ENCODE assay signal across 8 mouse cellular contexts in genomic region chr2:103796211-103796860, GRCm38 (mm10). TPM values are rescaled to one million over a fixed set of nuclear protein-coding genes. Genes with fewer than 3 reads are reported as not detected.
DNase-seq lines count a peak whose midpoint lies in the region; ATAC-seq and TF ChIP-seq lines count a peak whose summit lies in the region.

No protein-coding gene starts in this region.

- peak; percentile 46 for ATAC-seq in hindbrain, embryonic 16.5 days

- H3K27me3 ChIP-seq in hindbrain, embryonic 16.5 days (replicated peaks; ENCODE audit: control insufficient read depth, insufficient read depth, low read length) = no peaks in the 10 kb centered on the region

- peak overlapping the region; percentile 70 for H3K4me2 ChIP-seq in hindbrain, embryonic 16.5 days (ENCODE audit: low read length)

- peak; percentile 70 for DNase-seq in Muller cell, postnatal 12 days (ENCODE audit: inconsistent ontology term)
- DNase-seq in cerebellum, adult 9-10 months = peak; percentile 52
- peak; percentile 20 to 40 for DNase-seq in frontal cortex, adult 2 months (ENCODE audit: extremely low spot score in 1 of 2, low spot score in 1 of 2)
- DNase-seq in left cerebral cortex, adult 2 months (ENCODE audit: extremely low spot score in 1 of 2, low spot score in 2 of 2) = peak; percentile 43 to 45
- DNase-seq in right cerebral cortex, adult 18-20 months = peak; percentile 41
- peak; percentile 44 to 68 for DNase-seq in urinary bladder, adult 18-20 months (ENCODE audit: low spot score in 2 of 2)

- H3K4me3 ChIP-seq in hindbrain, embryonic 16.5 days (ENCODE audit: low read length) = peak overlapping the region; percentile 97
- H3K4me3 ChIP-seq in left cerebral cortex, adult 2 months = peak overlapping the region; percentile 82
- H3K4me3 ChIP-seq in macrophage (ENCODE audit: inconsistent target) = peak overlapping the region; percentile 96

- peaks cover 50% of the 10 kb centered on the region for H3K79me2 ChIP-seq in macrophage (ENCODE audit: inconsistent target)

- WGBS in hindbrain, embryonic 16.5 days = under 1% methylated on average over 40 of the region's 42 CpGs
- under 1% methylated on average over 42 of the region's 42 CpGs for WGBS in macrophage (ENCODE audit: missing documents)

- peak overlapping the region; percentile 100 for H3K27ac ChIP-seq in hindbrain, embryonic 16.5 days (ENCODE audit: low read depth, low read length)
- H3K27ac ChIP-seq in left cerebral cortex, adult 2 months = peak overlapping the region; percentile 87
- peak overlapping the region; percentile 97 for H3K27ac ChIP-seq in macrophage

- no peak for TF ChIP-seq CTCF in left cerebral cortex, adult 2 months (IDR thresholded peaks at IDR 0.05)

- peaks cover 15% of the 10 kb centered on the region for H3K4me1 ChIP-seq in hindbrain, embryonic 16.5 days (ENCODE audit: control insufficient read depth, insufficient read depth, low read depth, low read length)

- no peaks in the 10 kb centered on the region for H3K9me3 ChIP-seq in hindbrain, embryonic 16.5 days (ENCODE audit: control insufficient read depth, low read length)

- intact Hi-C loops in left cerebral cortex, adult 2 months (cut with DNase I) = loop anchor here (5.0 kb wide), 2 partner anchors 71 to 309 kb away; partner anchors contain the start of gene Cat

- peak overlapping the region; percentile 96 for H3K9ac ChIP-seq in hindbrain, embryonic 16.5 days (ENCODE audit: low read depth, low read length)

- peaks cover 7% of the 10 kb centered on the region; the same call in 1 of the 2 replicates for H3K36me3 ChIP-seq in hindbrain, embryonic 16.5 days (ENCODE audit: control insufficient read depth, insufficient read depth, low read length)
- 0 out of 2 replicates have a peak, but pooled peaks cover 12% of the 10 kb centered on the region for H3K36me3 ChIP-seq in macrophage (ENCODE audit: inconsistent target)

RNA-seq across cellular contexts. Expression of gene Caprin1, which starts 1.1 kb away (rescaled TPM):
- polyA plus RNA-seq in frontal cortex, adult 2 months (2012; rRNA removed) = 160 and 174 TPM in 2 replicates
- polyA plus RNA-seq in hindbrain, embryonic 16.5 days (2015; fragmentation: Nextera tagmentation; extraction: Ambion mirVana) = 263 and 333 TPM in 2 replicates
- 100 to 1,000 TPM; 310 to 313 TPM for total RNA-seq in left cerebral cortex, adult 2 months (2021)
- total RNA-seq in macrophage (2018; cell fraction: chromatin; rRNA removed) = 100 to 1,000 TPM; 200 to 695 (median 525) TPM
- 100 to 1,000 TPM; 225 to 325 (median 275) TPM for total RNA-seq in macrophage (2018; cell fraction: cytosol; rRNA removed)
- 100 to 1,000 TPM; 171 to 534 (median 369) TPM for total RNA-seq in macrophage (2018; cell fraction: nucleus; rRNA removed)
- 198 to 272 TPM (median 226 TPM) in 3 replicates for polyA plus RNA-seq in macrophage (2018)

RNA-seq across cellular contexts. Expression of gene Nat10, which starts 35.3 kb away (rescaled TPM):
- 43.2 and 55.7 TPM in 2 replicates for polyA plus RNA-seq in frontal cortex, adult 2 months (2012; rRNA removed)
- polyA plus RNA-seq in hindbrain, embryonic 16.5 days (2015; fragmentation: Nextera tagmentation; extraction: Ambion mirVana) = 19.3 and 19.8 TPM in 2 replicates
- 10 to 100 TPM; 30.1 to 35.8 TPM for total RNA-seq in left cerebral cortex, adult 2 months (2021)
- total RNA-seq in macrophage (2018; cell fraction: chromatin; rRNA removed) = 100 to 1,000 TPM in 2 of 26 experiments, 10 to 100 TPM in 24; 27.3 to 110 (median 71.5) TPM
- 10 to 100 TPM in 13 of 26 experiments, 1 to 10 TPM in 13; 6.1 to 14.4 (median 9.9) TPM for total RNA-seq in macrophage (2018; cell fraction: cytosol; rRNA removed)
- 10 to 100 TPM; 12.2 to 78.1 (median 32.6) TPM for total RNA-seq in macrophage (2018; cell fraction: nucleus; rRNA removed)
- polyA plus RNA-seq in macrophage (2018) = 10.2 to 23.1 TPM (median 16.4 TPM) in 3 replicates

Comparison
In these comparisons a context has a peak if more than half of its experiments do, and no peak if none do; other contexts are left out.
1. Peak in every context shown above with its lines: DNase-seq, ATAC-seq, H3K4me3 ChIP-seq and H3K27ac ChIP-seq.